Mouse (Mus musculus): ENCODE measurements around the gene 5730596B20Rik. TPM values are rescaled to one million over a fixed set of nuclear protein-coding genes. Genes with fewer than 3 reads are reported as not detected.

The 5730596B20Rik gene
- polyA plus RNA-seq (2015; fragmentation: Nextera tagmentation; extraction: Ambion mirVana) = 1.3 TPM in 2 replicates

DNA sequence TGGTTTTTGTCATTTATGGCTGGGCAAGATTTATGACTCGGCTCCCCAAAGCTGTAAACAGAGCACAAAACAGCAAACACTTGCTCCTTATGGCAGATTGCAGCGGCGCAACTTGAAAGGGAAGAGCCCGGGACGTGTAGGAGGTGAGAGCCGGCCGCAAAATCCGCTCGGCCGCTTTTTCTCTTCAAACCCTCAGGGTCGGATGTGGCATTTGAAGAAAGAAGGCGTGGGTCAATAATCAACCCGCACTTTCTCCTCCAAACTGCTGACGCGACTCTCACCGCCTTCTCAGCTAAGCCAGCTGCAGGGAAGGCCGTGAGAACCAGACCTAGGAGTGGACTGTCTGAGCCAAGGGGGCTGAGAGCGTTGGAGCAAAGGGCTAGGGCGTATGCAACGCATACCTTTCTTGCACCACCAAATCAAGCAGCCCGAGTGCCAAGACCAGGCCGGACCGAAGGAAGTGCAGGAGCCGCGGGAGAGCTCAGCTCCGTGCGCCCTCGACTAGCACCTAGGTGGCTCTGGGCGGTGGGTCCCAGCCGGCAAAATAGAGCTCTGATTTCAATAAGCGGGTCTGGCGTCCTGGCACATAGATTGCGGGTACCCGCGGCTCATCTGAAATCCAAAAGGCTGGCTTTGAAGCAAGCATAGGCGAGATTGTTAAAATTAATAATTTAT is at the start of gene 5730596B20Rik:
Gene 5730596B20Rik (plus strand): TSS at position 438 of the 675 bp plus-strand sequence.
- H3K4me2 ChIP-seq (ENCODE audit: low read length) = peak within 1 kb of the TSS; percentile 81
- TF ChIP-seq CTCF (IDR thresholded peaks at IDR 0.05; ENCODE audit: low read depth) = no peak
- 0 out of 2 replicates have a peak, but pooled peaks cover 3% of the 10 kb centered on the region for H3K36me3 ChIP-seq (ENCODE audit: insufficient read depth, low read length)
- no peaks in the 10 kb centered on the region for H3K27me3 ChIP-seq (ENCODE audit: insufficient read depth, low read length)
- H3K27ac ChIP-seq = peak within 1 kb of the TSS; percentile 96
- H3K9me3 ChIP-seq (replicated peaks; ENCODE audit: low read length) = no peaks in the 10 kb centered on the region
- H3K9ac ChIP-seq (ENCODE audit: low read depth, low read length) = peak within 1 kb of the TSS; percentile 88
- H3K4me3 ChIP-seq (replicated peaks; ENCODE audit: low read depth, low read length) = peak within 1 kb of the TSS; percentile 66
- H3K4me1 ChIP-seq (replicated peaks; ENCODE audit: insufficient read depth, low read length) = peaks cover 46% of the 10 kb centered on the region
- peak; percentile 50 for ATAC-seq (replicated peaks; ENCODE audit: low FRiP score, low read depth)
- DNase-seq (ENCODE audit: low spot score) = peak; percentile 93
- WGBS = 4% methylated on average over 36 of the region's 36 CpGs

GRCm38 (mm10) chr6:52137841-52138535 is 39.3 kb upstream of the 5730596B20Rik start:
- Histone ChIP-seq H3K36me3 (ENCODE audit: insufficient read depth, low read length) (no peaks in the 10 kb centered on the region), H3K4me3 (replicated peaks; ENCODE audit: low read depth, low read length) (no peak overlapping the region), H3K4me2 (ENCODE audit: low read length) (no peak overlapping the region), H3K27ac (no peak overlapping the region), H3K9ac (ENCODE audit: low read depth, low read length) (no peak overlapping the region), H3K4me1 (replicated peaks; ENCODE audit: insufficient read depth, low read length) (0 out of 2 replicates have a peak, but pooled peaks cover 5% of the 10 kb centered on the region), H3K9me3 (replicated peaks; ENCODE audit: low read length) (no peaks in the 10 kb centered on the region), H3K27me3 (ENCODE audit: insufficient read depth, low read length) (no peaks in the 10 kb centered on the region)
- DNase-seq (ENCODE audit: low spot score) = no peak
- no peak for TF ChIP-seq CTCF (IDR thresholded peaks at IDR 0.05; ENCODE audit: low read depth)
- 71% methylated on average over 9 of the region's 9 CpGs for WGBS
- ATAC-seq (replicated peaks; ENCODE audit: low FRiP score, low read depth) = no peak

DNA sequence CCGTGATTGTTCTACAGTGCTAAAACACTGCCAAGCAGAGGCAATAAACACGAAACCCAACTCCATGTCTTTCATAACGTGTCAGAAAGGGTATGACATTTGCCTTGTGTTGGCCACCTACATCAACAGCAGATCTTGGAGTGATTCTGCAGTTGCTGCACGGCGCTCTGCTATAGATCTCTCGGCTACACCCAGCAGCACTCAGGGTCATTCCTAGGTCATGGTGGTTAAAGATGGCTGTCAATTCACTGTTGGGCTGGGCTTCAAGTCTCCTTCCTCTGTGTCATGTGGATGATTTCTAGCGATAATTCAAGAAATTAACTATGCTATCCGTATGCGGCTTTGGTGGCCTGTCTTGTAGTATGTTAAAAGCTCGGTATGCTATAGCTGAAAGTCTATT is 38.7 kb upstream of the 5730596B20Rik start:
- DNase-seq (ENCODE audit: low spot score) (no peak), ATAC-seq (replicated peaks; ENCODE audit: low FRiP score, low read depth) (no peak)
- 0 out of 2 replicates have a peak, but pooled peaks cover 5% of the 10 kb centered on the region for H3K4me1 ChIP-seq (replicated peaks; ENCODE audit: insufficient read depth, low read length)
- no peaks in the 10 kb centered on the region for H3K36me3 ChIP-seq (ENCODE audit: insufficient read depth, low read length)
- no peak for TF ChIP-seq CTCF (IDR thresholded peaks at IDR 0.05; ENCODE audit: low read depth)
- H3K9ac ChIP-seq (ENCODE audit: low read depth, low read length) = no peak overlapping the region
- H3K4me3 ChIP-seq (replicated peaks; ENCODE audit: low read depth, low read length) = no peak overlapping the region
- H3K9me3 ChIP-seq (replicated peaks; ENCODE audit: low read length) = no peaks in the 10 kb centered on the region
- H3K27me3 ChIP-seq (ENCODE audit: insufficient read depth, low read length) = no peaks in the 10 kb centered on the region
- 62% methylated on average over 10 of the region's 10 CpGs for WGBS
- no peak overlapping the region for H3K4me2 ChIP-seq (ENCODE audit: low read length)
- no peak overlapping the region for H3K27ac ChIP-seq

GRCm38 (mm10) chr6:52139115-52139514 is 38.2 kb upstream of the 5730596B20Rik start:
- no peak for DNase-seq (ENCODE audit: low spot score)
- Histone ChIP-seq H3K27ac (no peak overlapping the region), H3K9me3 (replicated peaks; ENCODE audit: low read length) (no peaks in the 10 kb centered on the region), H3K9ac (ENCODE audit: low read depth, low read length) (no peak overlapping the region), H3K27me3 (ENCODE audit: insufficient read depth, low read length) (no peaks in the 10 kb centered on the region), H3K4me3 (replicated peaks; ENCODE audit: low read depth, low read length) (no peak overlapping the region), H3K4me2 (ENCODE audit: low read length) (no peak overlapping the region), H3K36me3 (ENCODE audit: insufficient read depth, low read length) (no peaks in the 10 kb centered on the region), H3K4me1 (replicated peaks; ENCODE audit: insufficient read depth, low read length) (0 out of 2 replicates have a peak, but pooled peaks cover 5% of the 10 kb centered on the region)
- no peak for ATAC-seq (replicated peaks; ENCODE audit: low FRiP score, low read depth)
- no peak for TF ChIP-seq CTCF (IDR thresholded peaks at IDR 0.05; ENCODE audit: low read depth)
- WGBS = 89% methylated on average over 5 of the region's 5 CpGs

GRCm38 (mm10) chr6:52150401-52150966 is 26.8 kb upstream of the 5730596B20Rik start:
- no peak; the same call in 1 of the 2 replicates for ATAC-seq (replicated peaks; ENCODE audit: low FRiP score, low read depth)
- peaks cover 23% of the 10 kb centered on the region for H3K27me3 ChIP-seq (ENCODE audit: insufficient read depth, low read length)

DNA sequence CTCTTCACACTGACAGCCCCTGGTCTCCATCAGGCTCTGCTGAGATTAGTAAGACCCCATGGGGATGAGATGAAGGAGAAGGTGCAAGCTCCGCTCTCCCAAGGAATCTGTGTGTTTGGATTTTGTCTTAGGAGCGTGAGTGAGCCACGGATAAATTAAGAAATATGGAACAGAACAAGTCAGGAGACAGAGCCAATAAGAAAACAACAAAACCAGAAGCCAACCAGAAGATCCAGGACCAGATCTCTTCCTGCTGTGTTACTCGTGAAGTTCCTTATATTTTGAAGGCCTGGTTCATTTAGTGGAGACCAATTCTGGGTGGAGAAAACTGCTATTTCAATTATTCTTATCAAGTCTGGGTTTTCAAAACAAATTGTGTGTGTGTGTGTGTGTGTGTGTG is 25.7 kb upstream of the 5730596B20Rik start:
- no peak overlapping the region for H3K9ac ChIP-seq (ENCODE audit: low read depth, low read length)
- H3K9me3 ChIP-seq (replicated peaks; ENCODE audit: low read length) = no peaks in the 10 kb centered on the region
- no peak for TF ChIP-seq CTCF (IDR thresholded peaks at IDR 0.05; ENCODE audit: low read depth)
- no peak overlapping the region for H3K27ac ChIP-seq
- no peak overlapping the region for H3K4me3 ChIP-seq (replicated peaks; ENCODE audit: low read depth, low read length)
- peaks cover 30% of the 10 kb centered on the region for H3K27me3 ChIP-seq (ENCODE audit: insufficient read depth, low read length)
- H3K4me1 ChIP-seq (replicated peaks; ENCODE audit: insufficient read depth, low read length) = no peaks in the 10 kb centered on the region
- 76% methylated on average over 4 of the region's 4 CpGs for WGBS
- no peaks in the 10 kb centered on the region for H3K36me3 ChIP-seq (ENCODE audit: insufficient read depth, low read length)
- DNase-seq (ENCODE audit: low spot score) = no peak
- H3K4me2 ChIP-seq (ENCODE audit: low read length) = no peak overlapping the region
- no peak for ATAC-seq (replicated peaks; ENCODE audit: low FRiP score, low read depth)

More at GRCm38 (mm10) chr6:52150401-52150966, 26.8 kb upstream of the 5730596B20Rik start:
- WGBS = 19% methylated on average over 16 of the region's 16 CpGs
- peak; percentile 54 for DNase-seq (ENCODE audit: low spot score)
- Histone ChIP-seq H3K27ac (no peak overlapping the region), H3K9me3 (replicated peaks; ENCODE audit: low read length) (no peaks in the 10 kb centered on the region), H3K4me1 (replicated peaks; ENCODE audit: insufficient read depth, low read length) (no peaks in the 10 kb centered on the region), H3K9ac (ENCODE audit: low read depth, low read length) (no peak overlapping the region), H3K4me2 (ENCODE audit: low read length) (peak overlapping the region; percentile 23; the same call in 1 of the 2 replicates), H3K4me3 (replicated peaks; ENCODE audit: low read depth, low read length) (no peak overlapping the region), H3K36me3 (ENCODE audit: insufficient read depth, low read length) (no peaks in the 10 kb centered on the region)
- no peak for TF ChIP-seq CTCF (IDR thresholded peaks at IDR 0.05; ENCODE audit: low read depth)

Measured in kidney, postnatal 0 days (tissue).